Mouse (Mus musculus) right cerebral cortex, postnatal 25 days (tissue): Measurements from ENCODE around the gene Ampd3.

ENCODE experiments used
- DNase-seq: peaks from one replicate; pipeline ENCODE4 v3.0.0; 2022

Gene Ampd3

DNA sequence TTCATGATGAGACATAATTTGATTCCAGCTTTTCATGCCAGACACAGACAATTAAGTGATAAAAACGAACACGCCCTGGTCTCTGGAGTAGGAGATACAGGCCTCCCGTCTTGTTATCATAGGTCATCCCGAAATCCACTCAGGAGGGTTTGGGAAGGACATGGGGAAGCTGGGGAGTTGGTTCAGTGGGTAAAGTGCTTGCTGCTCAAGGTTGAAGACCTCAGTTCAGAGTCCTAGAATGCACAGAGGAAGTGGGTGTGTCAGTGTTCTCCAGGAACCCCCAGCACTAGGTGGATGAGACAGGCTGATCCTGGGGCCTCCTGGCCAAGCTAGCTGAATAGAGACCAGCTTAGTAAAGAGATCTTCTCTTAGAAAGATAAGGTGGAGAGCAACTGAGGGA lies 2.9 kb downstream of the Ampd3 start:
- DNase-seq: no peak

- DNase-seq: no peak
Observed at GRCm38 (mm10) chr7:110772343-110772742, 4.3 kb downstream of the Ampd3 start.

DNA sequence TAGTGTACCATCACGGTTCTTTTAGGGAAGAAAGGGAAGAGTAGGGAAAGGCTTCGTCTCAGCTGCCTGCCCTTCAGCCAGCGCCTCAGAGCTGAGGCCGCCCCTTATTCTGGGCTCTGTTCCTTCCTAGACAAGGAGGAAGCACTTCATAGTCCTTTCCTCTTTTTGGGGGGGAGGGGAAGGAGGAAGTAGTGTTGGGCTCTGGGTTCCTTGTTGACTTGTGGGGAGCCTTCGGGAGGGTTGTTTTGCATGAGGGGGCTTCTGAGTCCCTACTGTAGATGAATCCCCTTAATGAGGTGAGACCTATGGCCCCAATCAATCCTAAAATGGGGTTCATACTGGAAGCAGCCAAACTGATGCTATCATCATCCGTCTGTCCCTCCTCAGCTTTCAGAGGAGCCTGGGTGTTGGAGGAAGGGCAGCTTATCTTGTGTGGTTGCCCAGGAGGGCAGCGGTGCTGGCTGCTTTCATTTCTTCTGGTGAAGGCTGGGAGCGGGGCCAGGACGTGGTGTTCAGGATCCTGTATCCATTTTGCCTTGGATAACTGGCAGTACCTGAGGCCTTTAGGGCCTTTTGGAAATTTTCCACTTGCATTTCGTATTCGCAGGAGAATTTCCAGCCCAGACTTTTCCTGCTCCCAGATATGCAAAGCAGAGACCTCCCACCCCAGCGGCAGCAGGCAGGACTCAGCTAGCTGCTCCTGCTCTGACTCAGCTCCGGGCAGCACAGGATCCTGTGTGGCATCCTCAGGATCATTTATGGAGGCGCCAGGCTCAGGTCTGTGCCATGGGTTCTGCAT lies 5.4 kb downstream of the Ampd3 start:
- DNase-seq: peak; percentile 43

DNA sequence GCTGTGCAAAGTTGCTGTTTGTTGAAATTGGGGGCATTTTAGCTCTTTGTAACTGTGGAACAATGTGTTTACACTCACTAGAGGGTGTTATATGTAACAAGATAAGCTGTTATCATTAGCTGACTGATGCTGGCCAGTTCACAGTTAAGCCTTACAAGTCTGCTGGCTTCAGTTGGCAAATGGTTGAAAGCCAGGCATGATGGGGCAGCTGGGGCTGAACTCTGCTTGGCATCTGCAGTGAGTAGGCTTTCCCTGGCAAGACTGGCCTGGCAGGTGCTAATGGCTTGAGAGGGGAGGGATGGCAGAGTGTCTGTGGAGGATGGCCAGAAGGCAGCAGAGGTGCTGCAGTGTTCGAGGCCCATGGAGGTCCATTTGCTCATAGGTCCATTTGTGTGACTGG lies 6.1 kb downstream of the Ampd3 start:
- DNase-seq: no peak

DNA sequence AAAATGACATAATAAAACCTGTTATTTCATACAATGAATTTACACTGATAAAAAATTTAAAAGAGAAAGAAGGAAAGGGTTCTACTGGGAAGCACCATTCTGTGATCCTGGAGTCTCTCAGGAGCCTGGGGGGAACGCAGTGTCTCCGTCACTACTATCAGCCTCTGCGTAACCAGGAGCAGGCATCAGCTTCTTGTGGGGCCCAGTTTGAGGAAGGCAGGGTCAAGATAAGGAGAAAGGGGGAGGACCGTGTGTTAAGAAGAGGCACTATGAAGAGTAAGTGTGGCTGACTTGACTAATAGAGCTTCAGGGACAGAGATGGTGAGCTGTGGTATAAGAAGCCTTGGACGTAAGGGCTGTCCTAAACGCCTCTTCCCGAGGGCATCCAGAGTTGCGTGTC lies 6.7 kb downstream of the Ampd3 start:
- no peak for DNase-seq

DNA sequence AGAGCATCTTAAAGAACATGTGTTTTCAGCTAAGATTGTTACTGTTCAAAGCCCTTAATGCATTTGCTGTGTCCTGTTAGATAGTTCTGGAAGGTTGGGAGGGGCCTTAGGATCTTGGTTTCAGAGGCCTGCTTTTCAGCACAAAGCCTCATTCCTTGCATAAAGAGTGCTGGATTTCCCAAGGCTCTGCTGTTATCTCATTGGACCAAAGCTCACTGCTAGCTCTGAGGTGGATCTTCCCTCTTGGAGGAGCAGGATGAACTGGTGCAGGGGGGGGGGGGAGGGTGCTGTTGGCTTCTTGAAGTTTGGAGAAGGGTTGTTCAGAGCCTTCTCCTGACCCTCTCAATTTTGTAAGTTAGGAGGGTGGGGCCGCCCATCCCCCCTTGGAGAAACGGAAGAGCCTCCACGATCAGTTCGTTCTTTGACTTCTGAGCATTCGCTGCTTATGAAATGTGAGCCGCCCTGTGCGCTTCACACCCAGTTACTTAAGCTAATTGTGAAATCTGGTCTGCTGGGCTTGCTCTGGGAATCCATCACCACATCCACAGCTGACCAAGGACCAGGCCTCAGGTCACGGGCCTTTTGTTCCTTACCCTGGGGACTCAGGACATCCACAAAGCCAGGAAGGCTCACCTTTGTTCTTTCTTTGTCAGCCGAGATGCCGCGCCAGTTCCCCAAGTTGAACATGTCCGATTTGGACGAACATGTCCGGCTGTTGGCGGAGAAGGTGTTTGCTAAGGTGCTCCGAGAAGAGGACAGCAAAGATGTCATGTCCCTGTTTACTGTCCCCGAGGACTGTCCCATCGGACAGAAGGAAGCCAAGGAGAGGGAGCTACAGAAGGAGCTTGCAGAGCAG lies 9.4 kb downstream of the Ampd3 start:
- no peak for DNase-seq

DNA sequence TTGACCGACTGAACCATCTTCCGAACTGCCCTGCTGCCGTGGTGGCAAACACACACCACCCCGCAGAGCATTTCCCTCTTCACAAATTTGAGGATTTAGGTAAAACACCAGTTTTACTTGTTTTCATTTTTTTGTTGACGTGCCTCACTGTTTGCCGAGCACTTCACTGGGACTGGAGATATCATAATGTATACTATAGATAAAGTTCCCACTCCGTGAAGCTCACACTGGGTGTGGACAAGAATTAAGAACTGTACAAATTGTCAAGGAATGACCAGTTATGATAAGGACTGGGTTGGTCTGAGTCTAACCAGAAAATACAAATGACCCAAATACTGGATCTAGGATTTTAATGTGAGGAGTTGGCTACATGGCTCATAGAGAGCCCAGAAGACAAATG lies 10.9 kb downstream of the Ampd3 start:
- DNase-seq: no peak

DNA sequence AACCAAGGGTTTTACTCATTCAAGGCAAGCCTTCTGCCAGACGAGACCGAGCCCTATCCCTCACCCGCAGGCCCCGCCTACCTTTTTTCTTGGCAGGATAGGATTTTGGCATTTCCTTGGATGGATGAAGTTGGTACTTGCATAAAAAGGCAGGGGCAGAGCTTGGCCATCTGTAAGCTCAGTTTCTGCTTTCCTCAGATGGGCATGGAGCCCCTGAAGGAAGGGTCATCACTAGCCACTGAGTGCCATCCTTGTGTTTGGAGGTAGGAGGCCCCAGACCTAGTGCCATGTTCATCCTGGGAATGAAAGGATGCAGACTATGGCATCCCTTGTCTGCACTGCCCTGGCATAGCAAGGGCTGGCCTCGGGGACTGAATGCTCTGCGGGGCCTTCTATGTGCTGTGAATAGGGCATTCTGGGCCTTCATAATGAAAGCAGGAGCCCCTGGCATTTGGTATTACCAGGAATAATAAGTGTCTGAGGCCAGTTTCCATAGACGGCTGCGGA lies 11.7 kb downstream of the Ampd3 start:
- DNase-seq: no peak

GRCm38 (mm10) chr7:110780520-110780919 lies 12.5 kb downstream of the Ampd3 start:
- DNase-seq: no peak

DNA sequence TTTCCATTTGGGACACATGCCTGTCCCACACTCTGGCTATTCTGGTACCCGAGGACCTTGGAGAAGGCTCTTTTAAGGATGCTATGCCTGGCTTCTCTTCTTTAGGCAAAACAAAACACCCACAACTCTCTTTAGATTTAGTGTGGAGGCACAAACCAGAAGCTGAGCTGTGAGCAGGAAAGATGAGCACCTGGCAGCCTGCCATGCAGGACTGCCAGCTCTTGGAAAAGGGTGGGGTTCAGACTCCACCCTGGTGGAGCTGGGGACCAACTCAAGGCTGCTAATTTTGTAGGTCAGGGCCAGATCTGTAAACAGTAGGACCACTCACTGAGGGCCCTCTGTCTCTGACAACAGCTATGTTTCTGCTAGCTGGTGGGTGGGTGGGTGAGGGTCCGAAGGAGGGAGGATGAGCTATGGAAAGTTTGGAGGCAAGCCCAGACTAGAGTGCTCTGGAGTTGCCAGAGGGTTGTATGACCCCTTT lies 13.3 kb downstream of the Ampd3 start:
- DNase-seq: peak; percentile 63

- DNase-seq: no peak
Observed at GRCm38 (mm10) chr7:110782135-110782534, 14.1 kb downstream of the Ampd3 start.

GRCm38 (mm10) chr7:110782845-110783478 lies 15.0 kb downstream of the Ampd3 start:
- no peak for DNase-seq

DNA sequence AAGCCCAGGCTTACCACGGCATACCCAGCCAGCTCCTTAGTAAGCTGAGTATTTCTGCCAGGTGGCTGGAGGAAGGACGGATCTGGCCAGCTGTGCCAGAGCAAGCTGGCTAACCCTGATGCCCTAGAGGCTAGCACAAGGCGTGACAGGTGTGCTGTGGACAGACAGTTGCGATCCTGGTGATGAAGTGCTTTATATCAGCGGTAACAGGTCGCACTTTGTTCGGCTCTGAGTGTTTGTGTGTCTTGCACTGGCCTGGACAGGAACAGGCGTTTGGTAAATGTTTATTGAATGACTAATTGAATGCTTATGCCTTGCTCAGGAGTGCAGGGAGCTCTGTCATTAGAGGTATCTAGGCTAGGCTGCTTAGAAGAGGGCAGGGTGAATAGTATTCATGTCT lies 17.0 kb downstream of the Ampd3 start:
- no peak for DNase-seq

DNA sequence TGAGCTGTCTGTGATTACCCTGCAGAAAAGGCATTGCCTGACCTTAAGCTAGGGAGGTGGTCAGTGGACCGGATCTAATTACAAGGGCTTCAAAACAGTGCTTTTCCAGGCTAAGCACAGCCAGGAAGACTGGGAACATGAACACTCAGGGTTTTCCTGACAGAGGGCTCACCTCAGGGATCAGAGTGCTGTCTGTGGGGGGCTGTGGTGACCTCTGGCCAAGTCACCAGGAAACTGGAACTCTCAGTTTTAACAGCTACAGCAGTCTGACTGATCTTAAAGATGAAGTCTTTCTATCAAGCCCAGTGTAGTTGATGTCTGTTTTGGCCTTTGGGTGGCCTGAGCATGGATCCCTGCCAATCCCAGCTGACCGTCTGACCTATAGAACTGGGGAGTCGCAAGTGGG lies 17.7 kb downstream of the Ampd3 start:
- DNase-seq: no peak

DNA sequence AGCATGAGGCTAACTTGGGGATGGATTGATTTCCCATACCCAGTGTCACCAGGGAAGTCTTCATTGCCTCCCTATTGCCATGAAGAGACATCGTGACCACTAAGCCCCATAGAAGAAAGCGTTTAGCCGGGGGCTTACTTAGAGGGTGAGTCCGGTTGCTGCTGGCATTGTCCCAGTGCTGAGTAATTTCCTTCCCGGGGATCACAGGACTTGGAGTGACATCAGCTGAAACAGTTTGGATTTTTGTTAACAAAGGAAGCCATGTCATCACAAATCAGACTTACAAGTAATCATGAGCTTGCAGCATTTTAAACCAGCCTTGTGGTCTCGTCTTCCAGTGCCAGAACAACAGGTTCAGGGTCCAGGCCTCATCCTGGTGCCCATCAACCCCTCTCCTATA lies 19.3 kb downstream of the Ampd3 start:
- no peak for DNase-seq

DNA sequence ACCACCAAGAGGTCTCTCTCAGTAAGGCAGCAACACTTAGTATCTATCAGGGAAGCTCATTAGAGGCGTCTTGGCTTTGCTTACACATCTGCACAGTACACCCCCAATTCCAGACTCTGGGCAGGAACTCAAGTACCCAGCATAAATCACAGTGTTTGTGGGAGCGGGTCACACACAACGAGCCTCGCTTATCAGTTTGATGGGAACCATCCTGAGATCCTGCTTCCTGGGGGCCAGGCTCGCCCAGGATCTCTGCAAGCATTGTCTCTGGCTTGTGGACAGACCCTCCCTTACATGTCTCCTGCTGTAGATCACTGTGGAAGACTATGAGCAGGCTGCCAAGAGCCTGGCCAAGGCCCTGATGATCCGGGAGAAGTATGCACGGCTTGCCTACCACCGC lies 22.9 kb downstream of the Ampd3 start:
- DNase-seq: no peak

DNA sequence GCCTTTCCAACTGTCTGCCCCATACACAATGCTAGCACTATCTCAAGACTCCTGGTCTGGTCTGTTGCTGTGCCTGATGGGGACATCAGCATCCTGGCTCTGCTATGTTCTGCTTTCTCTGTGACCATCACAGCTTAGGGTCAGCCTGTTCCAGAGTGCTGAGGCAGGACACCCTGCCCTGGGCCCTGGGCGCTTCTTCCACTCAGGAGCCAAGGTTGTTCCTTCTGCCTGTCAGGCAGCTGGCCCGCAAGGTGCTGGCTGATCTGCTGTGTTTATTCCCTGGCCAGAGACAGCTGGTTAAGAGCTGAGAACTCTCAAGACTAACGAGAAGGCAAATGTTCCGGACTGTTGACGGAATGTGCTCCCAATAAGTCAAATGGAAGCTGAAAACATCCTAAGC lies 24.2 kb downstream of the Ampd3 start:
- no peak for DNase-seq

DNA sequence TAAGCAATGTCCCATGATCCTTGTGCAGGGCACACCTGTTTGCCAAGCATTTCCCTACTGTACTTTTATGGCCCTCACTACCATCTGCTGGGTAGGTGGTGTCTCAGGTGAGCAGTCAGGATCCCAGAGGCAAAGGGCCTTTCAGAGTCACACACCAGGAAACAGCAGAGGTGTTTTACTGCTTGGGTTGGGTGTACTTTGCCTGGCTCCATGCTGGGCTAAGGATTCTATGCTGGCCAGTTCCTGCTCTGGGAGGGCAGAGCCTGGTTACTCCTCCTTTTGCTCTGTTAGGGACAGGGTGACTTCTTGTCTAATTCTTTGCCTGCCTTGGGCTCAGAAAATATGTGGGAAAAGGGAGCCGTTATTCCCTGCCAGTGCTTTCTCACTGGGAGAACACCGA lies 24.8 kb downstream of the Ampd3 start:
- no peak for DNase-seq

- no peak for DNase-seq
Observed at GRCm38 (mm10) chr7:110794722-110795121, 26.7 kb downstream of the Ampd3 start.

GRCm38 (mm10) chr7:110796367-110797051 lies 28.5 kb downstream of the Ampd3 start:
- no peak for DNase-seq

GRCm38 (mm10) chr7:110797722-110798409 lies 29.9 kb downstream of the Ampd3 start:
- DNase-seq: no peak

DNA sequence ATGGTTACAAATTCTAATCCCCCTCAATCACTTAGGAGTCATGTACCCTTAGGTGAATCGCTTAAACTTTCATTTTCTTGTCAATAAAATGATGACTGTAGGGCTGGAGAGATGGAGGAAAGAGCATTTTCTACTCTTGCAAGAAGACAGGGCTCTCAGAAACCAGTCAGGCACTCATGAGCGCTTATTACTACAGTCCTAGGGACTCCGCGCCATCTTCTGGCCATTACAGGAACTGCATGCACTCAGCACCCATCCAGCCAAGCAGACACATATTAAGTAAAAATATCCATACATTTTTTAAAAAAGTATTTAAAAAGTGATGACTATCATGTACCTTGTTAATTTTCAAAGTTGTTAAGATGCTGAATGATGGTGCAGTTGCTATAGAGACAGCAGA lies 33.0 kb downstream of the Ampd3 start:
- DNase-seq: peak; percentile 83
